Mouse (Mus musculus): Measurements from ENCODE around the gene Pip4k2a. TPM values are rescaled to one million over a fixed set of nuclear protein-coding genes. Genes with fewer than 3 reads are reported as not detected.

The Pip4k2a gene
- polyA plus RNA-seq, 2 experiments = 15.2 to 16.6 TPM

GRCm38 (mm10) chr2:18871087-18871486 is 126.8 kb downstream of the Pip4k2a start:
- H3K36me3 ChIP-seq (replicated peaks; ENCODE audit: control insufficient read depth, insufficient read depth, low read depth) = no peaks in the 10 kb centered on the region; the same call in 1 of the 2 replicates
- H3K4me2 ChIP-seq (ENCODE audit: low read depth) = peak overlapping the region; percentile 59
- peak overlapping the region; percentile 88 for H3K27ac ChIP-seq
- H3K9ac ChIP-seq (replicated peaks) = peak overlapping the region; percentile 53
- peak; percentile 68 to 73 (median 69) for DNase-seq (ENCODE audit: low read depth in 3 of 3, low spot score in 3 of 3)
- ATAC-seq (ENCODE audit: insufficient read depth) = peak; percentile 95
- 22% methylated on average over 3 of the region's 3 CpGs for WGBS (ENCODE audit: insufficient replicate concordance)
- peaks cover 32 to 50% of the 10 kb centered on the region in 2 experiments for H3K4me1 ChIP-seq (replicated peaks; ENCODE audit: control insufficient read depth in 2 of 2, insufficient read depth in 2 of 2, low read length in 1 of 2)
- H3K9me3 ChIP-seq (ENCODE audit: control insufficient read depth, low read length) = no peaks in the 10 kb centered on the region
- peak; percentile 85 for TF ChIP-seq EP300 (IDR thresholded peaks at IDR 0.05; ENCODE audit: low read depth)
- TF ChIP-seq CTCF (IDR thresholded peaks at IDR 0.05; ENCODE audit: low read depth) = no peak
- H3K27me3 ChIP-seq (ENCODE audit: control insufficient read depth, insufficient read depth, low read length) = no peaks in the 10 kb centered on the region
- no peak overlapping the region; a peak in 1 of 4 replicates for H3K4me3 ChIP-seq (ENCODE audit: insufficient read depth in 1 of 2, low read depth in 2 of 2, low read length in 2 of 2)

GRCm38 (mm10) chr2:18867069-18867468 is 130.9 kb downstream of the Pip4k2a start:
- H3K9ac ChIP-seq (replicated peaks) = 0 out of 2 replicates have a peak overlapping the region, but pooled peaks have one; percentile 28
- H3K27me3 ChIP-seq (ENCODE audit: control insufficient read depth, insufficient read depth, low read length) = no peaks in the 10 kb centered on the region
- H3K4me2 ChIP-seq (ENCODE audit: low read depth) = no peak overlapping the region; the same call in 1 of the 2 replicates
- TF ChIP-seq CTCF (IDR thresholded peaks at IDR 0.05; ENCODE audit: low read depth) = no peak
- TF ChIP-seq EP300 (IDR thresholded peaks at IDR 0.05; ENCODE audit: low read depth) = peak; percentile 56
- no peak overlapping the region for H3K4me3 ChIP-seq (ENCODE audit: insufficient read depth in 1 of 2, low read depth in 2 of 2, low read length in 2 of 2)
- ATAC-seq (ENCODE audit: insufficient read depth) (peak; percentile 47; the same call in 1 of the 2 replicates), DNase-seq (ENCODE audit: low read depth in 3 of 3, low spot score in 3 of 3) (peak; percentile 28 to 32 (median 28))
- no peaks in the 10 kb centered on the region for H3K9me3 ChIP-seq (ENCODE audit: control insufficient read depth, low read length)
- H3K36me3 ChIP-seq (replicated peaks; ENCODE audit: control insufficient read depth, insufficient read depth, low read depth) = peaks cover 16% of the 10 kb centered on the region; the same call in 1 of the 2 replicates
- peaks cover 35 to 50% of the 10 kb centered on the region in 2 experiments for H3K4me1 ChIP-seq (replicated peaks; ENCODE audit: control insufficient read depth in 2 of 2, insufficient read depth in 2 of 2, low read length in 1 of 2)
- WGBS (ENCODE audit: insufficient replicate concordance) = 13% methylated on average over 2 of the region's 2 CpGs
- no peak overlapping the region for H3K27ac ChIP-seq

GRCm38 (mm10) chr2:18864719-18865118 is 133.2 kb downstream of the Pip4k2a start:
- WGBS (ENCODE audit: insufficient replicate concordance) = 84% methylated on average over 5 of the region's 5 CpGs
- H3K36me3 ChIP-seq (replicated peaks; ENCODE audit: control insufficient read depth, insufficient read depth, low read depth) = peaks cover 16% of the 10 kb centered on the region; the same call in 1 of the 2 replicates
- H3K9ac ChIP-seq (replicated peaks) = no peak overlapping the region
- no peaks in the 10 kb centered on the region for H3K9me3 ChIP-seq (ENCODE audit: control insufficient read depth, low read length)
- H3K27ac ChIP-seq = no peak overlapping the region
- peaks cover 26 to 39% of the 10 kb centered on the region in 2 experiments for H3K4me1 ChIP-seq (replicated peaks; ENCODE audit: control insufficient read depth in 2 of 2, insufficient read depth in 2 of 2, low read length in 1 of 2)
- DNase-seq (ENCODE audit: low read depth in 3 of 3, low spot score in 3 of 3) (no peak), ATAC-seq (ENCODE audit: insufficient read depth) (no peak)
- no peak overlapping the region for H3K4me3 ChIP-seq (ENCODE audit: insufficient read depth in 1 of 2, low read depth in 2 of 2, low read length in 2 of 2)
- H3K27me3 ChIP-seq (ENCODE audit: control insufficient read depth, insufficient read depth, low read length) = no peaks in the 10 kb centered on the region
- TF ChIP-seq CTCF (IDR thresholded peaks at IDR 0.05; ENCODE audit: low read depth) = no peak
- no peak for TF ChIP-seq EP300 (IDR thresholded peaks at IDR 0.05; ENCODE audit: low read depth)
- no peak overlapping the region for H3K4me2 ChIP-seq (ENCODE audit: low read depth)

- peak; percentile 80 for TF ChIP-seq EP300 (IDR thresholded peaks at IDR 0.05; ENCODE audit: low read depth)
- TF ChIP-seq CTCF (IDR thresholded peaks at IDR 0.05; ENCODE audit: low read depth) = no peak
- Histone ChIP-seq H3K4me1 (replicated peaks; ENCODE audit: control insufficient read depth in 2 of 2, insufficient read depth in 2 of 2, low read length in 1 of 2) (peaks cover 17 to 20% of the 10 kb centered on the region in 2 experiments), H3K4me3 (ENCODE audit: insufficient read depth in 1 of 2, low read depth in 2 of 2, low read length in 2 of 2) (no peak overlapping the region), H3K27ac (peak overlapping the region; percentile 53), H3K27me3 (ENCODE audit: control insufficient read depth, insufficient read depth, low read length) (no peaks in the 10 kb centered on the region), H3K4me2 (ENCODE audit: low read depth) (peak overlapping the region; percentile 47), H3K36me3 (replicated peaks; ENCODE audit: control insufficient read depth, insufficient read depth, low read depth) (peaks cover 16% of the 10 kb centered on the region; the same call in 1 of the 2 replicates), H3K9me3 (ENCODE audit: control insufficient read depth, low read length) (no peaks in the 10 kb centered on the region), H3K9ac (replicated peaks) (peak overlapping the region; percentile 28; the same call in 1 of the 2 replicates)
- 15% methylated on average over 5 of the region's 5 CpGs for WGBS (ENCODE audit: insufficient replicate concordance)
- DNase-seq (ENCODE audit: low read depth in 3 of 3, low spot score in 3 of 3) (peak; percentile 56 to 61 (median 57)), ATAC-seq (ENCODE audit: insufficient read depth) (peak; percentile 93)
Measured at GRCm38 (mm10) chr2:18861607-18862158, 136.2 kb downstream of the Pip4k2a start.

GRCm38 (mm10) chr2:18860686-18861085 is 137.2 kb downstream of the Pip4k2a start:
- H3K4me3 ChIP-seq (ENCODE audit: insufficient read depth in 1 of 2, low read depth in 2 of 2, low read length in 2 of 2) = no peak overlapping the region
- WGBS (ENCODE audit: insufficient replicate concordance) = 83% methylated on average over 9 of the region's 9 CpGs

More at GRCm38 (mm10) chr2:18860686-18861085, 137.2 kb downstream of the Pip4k2a start:
- Histone ChIP-seq H3K9ac (replicated peaks) (no peak overlapping the region), H3K36me3 (replicated peaks; ENCODE audit: control insufficient read depth, insufficient read depth, low read depth) (peaks cover 16% of the 10 kb centered on the region; the same call in 1 of the 2 replicates), H3K9me3 (ENCODE audit: control insufficient read depth, low read length) (no peaks in the 10 kb centered on the region), H3K4me2 (ENCODE audit: low read depth) (no peak overlapping the region), H3K27ac (no peak overlapping the region), H3K27me3 (ENCODE audit: control insufficient read depth, insufficient read depth, low read length) (no peaks in the 10 kb centered on the region), H3K4me1 (replicated peaks; ENCODE audit: control insufficient read depth in 2 of 2, insufficient read depth in 2 of 2, low read length in 1 of 2) (peaks cover 16% of the 10 kb centered on the region in 2 experiments)
- ATAC-seq (ENCODE audit: insufficient read depth) (no peak), DNase-seq (ENCODE audit: low read depth in 3 of 3, low spot score in 3 of 3) (no peak)
- no peak for TF ChIP-seq EP300 (IDR thresholded peaks at IDR 0.05; ENCODE audit: low read depth)
- no peak for TF ChIP-seq CTCF (IDR thresholded peaks at IDR 0.05; ENCODE audit: low read depth)

Data from liver, embryonic 14.5 days (tissue).